Mouse (Mus musculus) heart, adult 2 months (tissue): ENCODE results near the gene Trmt61a.

Experiments used
- CTCF ChIP-seq: fragments of 200-600 bp; IDR thresholded peaks from 2 replicates; pipeline ENCODE4 v1.8.1; 2022; ENCODE audit warnings: antibody characterized with exemption, mild to moderate bottlenecking, moderate library complexity
- EP300 ChIP-seq: fragments of 200-500 bp; IDR thresholded peaks from 2 replicates; pipeline ENCODE4 v1.6.1; 2011; ENCODE audit warnings: low read depth, low read length, control low read depth; ENCODE audit not compliant: insufficient read depth

GRCm38 (mm10) chr12:111713004-111713651 is 35.2 kb downstream of the Trmt61a start, which contains the start of the genes Bag5 and Apopt1:
- TF ChIP-seq CTCF (peak; percentile 65), EP300 (peak; percentile 47; the same call in 1 of the 2 replicates)
